Mouse (Mus musculus) olfactory bulb, adult 2 months (tissue): ENCODE data around the gene Drc1. TPM values are rescaled to one million over a fixed set of nuclear protein-coding genes. Genes with fewer than 3 reads are reported as not detected.
A peak's percentile ranks its signal among the peaks of the same experiment; 100 is the strongest.

Experiments used
- H3K27ac ChIP-seq: fragments of 200-500 bp; 2 replicates; pipeline ENCODE4 v1.5.1; 2012; ENCODE audit warnings: low read depth, low read length; ENCODE audit not compliant: insufficient read depth
- H3K4me1 ChIP-seq: fragments of 200-500 bp; 2 replicates; pipeline ENCODE4 v1.6.1; 2012; ENCODE audit warnings: low read length; ENCODE audit not compliant: control insufficient read depth, insufficient read depth
- H3K4me3 ChIP-seq: fragments of 200-500 bp; 2 replicates; pipeline ENCODE4 v1.5.1; 2012; ENCODE audit warnings: mild to moderate bottlenecking, low read depth, low read length, moderate library complexity; ENCODE audit not compliant: insufficient read depth
- CTCF ChIP-seq: fragments of 200-500 bp; IDR thresholded peaks from 2 replicates; pipeline ENCODE4 v1.5.1; 2012; ENCODE audit warnings: low read depth, mild to moderate bottlenecking, low read length, moderate library complexity; ENCODE audit not compliant: insufficient read depth
- POLR2A ChIP-seq: fragments of 200-500 bp; IDR thresholded peaks from 2 replicates; pipeline ENCODE4 v1.6.1; 2012; ENCODE audit warnings: mild to moderate bottlenecking, low read depth, low read length, moderate library complexity; ENCODE audit not compliant: insufficient read depth
- WGBS: fragments of 180-500 bp; shearing (Covaris S2); methylation state at CpG from one replicate; pipeline ENCODE4 v1.1.7; 2018; 5-methylcytosine and 5-hydroxymethylcytosine counted together
- polyA plus RNA-seq: library from polyadenylated mRNA; stranded (reverse); fragments of >200 nt; gene quantifications from 2 replicates; pipeline ENCODE4 v1.2.4, GENCODE M21; 2012; ENCODE audit warnings: low replicate concordance; ENCODE audit not compliant: missing spikeins, insufficient read depth, insufficient read length

The Drc1 gene
- polyA plus RNA-seq, 1 experiment: not detected

DNA sequence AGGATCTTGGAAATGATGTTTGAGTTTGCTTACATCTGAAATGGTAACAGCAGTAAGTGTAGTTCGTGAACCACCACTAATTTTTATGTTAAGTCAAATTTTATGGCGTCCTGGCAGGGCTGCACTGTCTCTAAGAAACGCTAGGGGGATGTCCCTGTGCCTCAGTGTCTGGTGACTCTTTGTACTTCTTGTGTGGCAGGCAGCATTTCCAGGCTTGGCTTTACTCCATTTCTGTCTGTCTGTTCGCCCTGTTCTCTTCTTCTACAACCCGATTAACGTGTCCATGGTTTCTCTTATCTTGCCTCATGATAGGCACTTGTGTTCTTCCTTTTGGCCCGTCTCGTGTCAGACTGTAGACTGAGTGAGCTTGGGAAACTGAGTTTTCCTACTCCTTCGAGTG, 37.4 kb upstream of the Drc1 start:
- H3K4me3 ChIP-seq: no peak overlapping the region
- no peak for TF ChIP-seq POLR2A
- TF ChIP-seq CTCF: no peak
- H3K4me1 ChIP-seq: peaks cover 2% of the 10 kb centered on the region; the same call in 1 of the 2 replicates
- 36% methylated on average over 9 of the region's 9 CpGs for WGBS
- no peak overlapping the region for H3K27ac ChIP-seq

DNA sequence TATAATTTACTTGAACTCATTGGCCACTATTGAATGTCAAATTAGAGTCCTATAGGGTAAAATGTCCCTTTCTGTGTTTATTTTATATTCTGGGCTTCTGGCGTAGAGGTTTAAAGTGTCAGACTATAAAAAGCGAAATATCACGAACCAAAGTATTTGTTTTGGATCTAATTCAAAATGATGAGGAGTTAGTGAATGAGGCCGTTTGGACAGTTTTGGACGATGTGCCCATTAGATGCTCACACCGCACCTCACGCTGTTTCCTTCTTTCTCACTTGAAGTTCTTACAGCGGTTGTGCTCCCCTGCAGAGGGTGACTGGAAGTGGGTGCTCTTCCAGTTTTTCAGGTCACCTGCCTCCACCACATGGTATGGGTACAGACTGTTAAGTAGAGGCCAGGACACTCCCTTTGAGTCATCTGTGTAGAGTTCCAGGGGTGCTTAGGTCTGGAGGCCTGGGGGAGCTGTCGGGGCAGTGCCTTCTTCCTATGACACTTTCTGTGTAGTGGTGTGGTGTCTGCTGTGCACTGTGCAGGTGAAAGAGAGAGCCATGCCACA, 35.2 kb upstream of the Drc1 start:
- 90% methylated on average over 9 of the region's 9 CpGs for WGBS
- Histone ChIP-seq H3K4me3 (no peak overlapping the region), H3K4me1 (peaks cover 2% of the 10 kb centered on the region; the same call in 1 of the 2 replicates), H3K27ac (no peak overlapping the region)
- no peak for TF ChIP-seq CTCF
- TF ChIP-seq POLR2A: no peak

GRCm38 (mm10) chr5:30247666-30248065, 33.5 kb upstream of the Drc1 start:
- Histone ChIP-seq H3K27ac (no peak overlapping the region), H3K4me3 (no peak overlapping the region), H3K4me1 (peaks cover 2% of the 10 kb centered on the region; the same call in 1 of the 2 replicates)
- WGBS: 97% methylated on average over 1 of the region's 1 CpGs
- TF ChIP-seq POLR2A: no peak
- no peak for TF ChIP-seq CTCF

DNA sequence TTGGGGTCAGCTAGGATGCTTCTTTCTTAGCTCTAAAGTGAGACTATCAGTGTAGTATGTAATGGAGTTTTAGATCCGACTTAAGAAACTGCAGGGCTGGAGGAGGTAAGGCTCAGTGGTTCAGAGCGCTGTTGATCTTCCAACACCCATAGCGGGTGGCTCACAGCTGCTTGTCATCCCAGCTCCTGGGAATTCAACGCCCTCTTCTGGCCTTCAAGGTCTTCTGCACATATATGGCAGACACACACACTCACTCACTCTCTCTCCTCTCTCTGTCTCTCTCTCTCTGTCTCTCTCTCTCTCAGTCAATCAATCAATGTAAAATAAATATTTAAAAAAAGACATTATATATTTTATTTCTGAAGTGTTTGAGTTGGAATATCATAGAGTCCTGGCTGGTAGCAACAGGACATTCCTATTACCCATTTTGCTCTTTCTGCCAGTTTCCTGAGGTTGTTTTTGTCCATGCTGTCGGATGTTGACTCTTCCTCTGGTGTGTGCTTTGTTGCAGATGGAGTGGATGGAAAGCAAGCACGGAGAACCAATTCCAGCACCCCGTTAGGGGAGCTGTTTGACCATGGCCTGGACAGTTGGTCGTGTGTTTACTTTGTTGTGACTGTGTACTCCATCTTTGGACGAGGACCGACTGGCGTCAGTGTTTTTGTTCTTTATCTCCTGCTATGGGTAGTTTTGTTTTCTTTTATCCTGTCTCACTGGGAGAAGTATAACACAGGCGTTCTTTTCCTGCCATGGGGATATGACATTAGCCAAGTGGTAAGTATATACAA, 25.4 kb upstream of the Drc1 start:
- no peak overlapping the region for H3K27ac ChIP-seq
- 85% methylated on average over 12 of the region's 12 CpGs for WGBS
- TF ChIP-seq POLR2A (no peak), CTCF (no peak)
- no peak overlapping the region for H3K4me3 ChIP-seq
- H3K4me1 ChIP-seq: no peaks in the 10 kb centered on the region

DNA sequence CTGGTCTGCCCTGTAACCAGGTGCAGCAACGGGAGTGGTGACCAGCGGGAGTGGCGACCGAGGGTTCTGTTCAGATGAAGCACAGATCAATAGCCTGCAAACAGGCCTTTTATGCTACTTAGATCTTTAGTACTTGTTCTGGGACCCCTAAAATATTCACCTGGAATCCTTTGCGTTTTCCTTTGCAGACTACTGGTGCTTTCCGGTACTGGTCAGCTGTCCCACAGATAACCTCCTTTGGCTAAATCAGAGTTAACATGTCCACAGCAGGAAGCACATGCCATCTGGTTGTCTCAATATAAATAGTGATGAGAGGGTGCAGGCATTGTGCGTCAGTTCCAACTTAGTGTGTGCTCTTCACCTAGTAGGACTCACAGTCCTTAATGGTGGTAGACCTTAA, 22.4 kb upstream of the Drc1 start:
- WGBS: 92% methylated on average over 7 of the region's 7 CpGs
- TF ChIP-seq CTCF (no peak), POLR2A (no peak)
- no peak overlapping the region for H3K4me3 ChIP-seq
- H3K27ac ChIP-seq: no peak overlapping the region
- H3K4me1 ChIP-seq: no peaks in the 10 kb centered on the region

DNA sequence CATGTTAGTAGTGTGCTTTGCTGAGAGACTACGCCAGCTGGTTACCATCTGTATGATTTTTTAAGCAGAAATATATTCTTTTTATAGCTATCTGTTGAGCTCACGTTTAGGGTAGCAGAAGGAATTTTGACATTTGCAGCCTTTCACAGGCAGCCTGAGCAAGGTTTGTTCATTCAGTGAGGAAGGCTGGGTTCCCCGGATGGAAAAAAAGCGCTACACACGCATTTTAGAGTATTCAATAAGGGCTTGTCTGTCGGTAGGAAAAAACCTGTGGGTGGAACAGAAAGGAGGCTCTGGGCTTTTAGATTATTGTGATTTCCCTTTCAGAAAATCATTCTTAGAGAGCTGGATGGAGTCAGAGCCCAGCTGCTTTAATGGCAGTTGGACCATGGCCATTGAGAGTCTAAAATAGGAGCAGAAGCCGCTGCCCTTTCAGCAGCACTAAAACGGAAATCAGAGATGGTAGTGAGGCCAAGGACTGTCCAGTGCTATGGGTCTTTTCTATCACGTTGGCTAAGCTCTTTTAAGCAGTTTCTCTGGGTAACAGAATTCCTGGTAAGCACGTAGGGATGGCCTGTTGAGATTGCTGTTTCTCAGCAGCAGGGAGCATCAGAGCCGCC, 10.5 kb upstream of the Drc1 start:
- 20% methylated on average over 11 of the region's 11 CpGs for WGBS

GRCm38 (mm10) chr5:30271599-30272281, 9.4 kb upstream of the Drc1 start:
- Histone ChIP-seq H3K4me3 (no peak overlapping the region), H3K4me1 (peaks cover 9% of the 10 kb centered on the region; the same call in 1 of the 2 replicates), H3K27ac (no peak overlapping the region)
- 73% methylated on average over 11 of the region's 11 CpGs for WGBS
- TF ChIP-seq CTCF (no peak), POLR2A (no peak)

More for the DNA sequence above, 10.5 kb upstream of the Drc1 start:
- Histone ChIP-seq H3K4me1 (peaks cover 9% of the 10 kb centered on the region; the same call in 1 of the 2 replicates), H3K4me3 (no peak overlapping the region), H3K27ac (peak overlapping the region; percentile 46; the same call in 1 of the 2 replicates)
- TF ChIP-seq CTCF (no peak), POLR2A (no peak)

DNA sequence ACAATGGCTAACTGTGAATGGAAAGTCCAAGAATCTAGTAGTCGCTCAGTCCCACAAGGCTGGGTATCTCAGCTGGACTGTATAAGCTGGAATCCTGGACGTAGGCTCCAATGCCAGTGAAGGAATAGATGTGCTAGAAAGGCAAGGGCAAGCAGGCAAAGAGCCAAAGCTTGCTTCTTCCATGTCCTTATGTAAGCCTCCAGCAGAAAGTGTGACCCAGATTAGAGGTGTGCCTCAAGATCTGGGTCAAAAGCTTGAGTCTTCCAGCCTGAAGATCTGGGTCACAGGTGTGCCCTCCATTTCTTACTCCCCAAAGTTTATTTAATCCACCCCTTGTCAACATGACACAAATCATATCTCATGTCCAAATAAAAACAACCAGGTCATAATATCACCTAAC, 4.8 kb upstream of the Drc1 start:
- H3K27ac ChIP-seq: no peak overlapping the region
- no peak overlapping the region for H3K4me3 ChIP-seq
- H3K4me1 ChIP-seq: peaks cover 4% of the 10 kb centered on the region; the same call in 1 of the 2 replicates
- TF ChIP-seq CTCF (no peak), POLR2A (no peak)
- WGBS: 86% methylated on average over 2 of the region's 2 CpGs

GRCm38 (mm10) chr5:30278952-30279351, 2.2 kb upstream of the Drc1 start:
- 84% methylated on average over 3 of the region's 3 CpGs for WGBS
- H3K4me3 ChIP-seq: no peak overlapping the region
- TF ChIP-seq POLR2A (no peak), CTCF (no peak)
- no peak overlapping the region for H3K27ac ChIP-seq
- H3K4me1 ChIP-seq: 0 out of 2 replicates have a peak, but pooled peaks cover 2% of the 10 kb centered on the region
